Mouse (Mus musculus) lung, postnatal 25 days (tissue): ENCODE data around the gene Gnb2.
A peak's percentile ranks its signal among the peaks of the same experiment; 100 is the strongest.

Experiments used
- DNase-seq: peaks from one replicate; pipeline ENCODE4 v3.0.0; 2022; ENCODE audit warnings: low spot score

Gnb2 gene

GRCm38 (mm10) chr5:137519691-137520550 lies 13.4 kb downstream of the Gnb2 start:
- DNase-seq: no peak

GRCm38 (mm10) chr5:137518436-137518835 lies 14.9 kb downstream of the Gnb2 start, which contains the start of gene Gigyf1:
Gene Gigyf1, plus strand, starts transcription at chr5:137518548.
- no peak for DNase-seq

- DNase-seq: no peak
Measured at GRCm38 (mm10) chr5:137514811-137515210, 18.5 kb downstream of the Gnb2 start.

GRCm38 (mm10) chr5:137513951-137514721 lies 19.2 kb downstream of the Gnb2 start:
- no peak for DNase-seq

GRCm38 (mm10) chr5:137512847-137513794 lies 20.2 kb downstream of the Gnb2 start:
- no peak for DNase-seq

GRCm38 (mm10) chr5:137511706-137512105 lies 21.6 kb downstream of the Gnb2 start:
- no peak for DNase-seq

GRCm38 (mm10) chr5:137510573-137511390 lies 22.5 kb downstream of the Gnb2 start:
- no peak for DNase-seq

GRCm38 (mm10) chr5:137510014-137510501 lies 23.3 kb downstream of the Gnb2 start:
- peak; percentile 67 for DNase-seq

- DNase-seq: peak; percentile 47
Measured at GRCm38 (mm10) chr5:137504041-137504440, 29.3 kb downstream of the Gnb2 start.

GRCm38 (mm10) chr5:137502667-137503110 lies 30.6 kb downstream of the Gnb2 start:
- DNase-seq: peak; percentile 91

DNA sequence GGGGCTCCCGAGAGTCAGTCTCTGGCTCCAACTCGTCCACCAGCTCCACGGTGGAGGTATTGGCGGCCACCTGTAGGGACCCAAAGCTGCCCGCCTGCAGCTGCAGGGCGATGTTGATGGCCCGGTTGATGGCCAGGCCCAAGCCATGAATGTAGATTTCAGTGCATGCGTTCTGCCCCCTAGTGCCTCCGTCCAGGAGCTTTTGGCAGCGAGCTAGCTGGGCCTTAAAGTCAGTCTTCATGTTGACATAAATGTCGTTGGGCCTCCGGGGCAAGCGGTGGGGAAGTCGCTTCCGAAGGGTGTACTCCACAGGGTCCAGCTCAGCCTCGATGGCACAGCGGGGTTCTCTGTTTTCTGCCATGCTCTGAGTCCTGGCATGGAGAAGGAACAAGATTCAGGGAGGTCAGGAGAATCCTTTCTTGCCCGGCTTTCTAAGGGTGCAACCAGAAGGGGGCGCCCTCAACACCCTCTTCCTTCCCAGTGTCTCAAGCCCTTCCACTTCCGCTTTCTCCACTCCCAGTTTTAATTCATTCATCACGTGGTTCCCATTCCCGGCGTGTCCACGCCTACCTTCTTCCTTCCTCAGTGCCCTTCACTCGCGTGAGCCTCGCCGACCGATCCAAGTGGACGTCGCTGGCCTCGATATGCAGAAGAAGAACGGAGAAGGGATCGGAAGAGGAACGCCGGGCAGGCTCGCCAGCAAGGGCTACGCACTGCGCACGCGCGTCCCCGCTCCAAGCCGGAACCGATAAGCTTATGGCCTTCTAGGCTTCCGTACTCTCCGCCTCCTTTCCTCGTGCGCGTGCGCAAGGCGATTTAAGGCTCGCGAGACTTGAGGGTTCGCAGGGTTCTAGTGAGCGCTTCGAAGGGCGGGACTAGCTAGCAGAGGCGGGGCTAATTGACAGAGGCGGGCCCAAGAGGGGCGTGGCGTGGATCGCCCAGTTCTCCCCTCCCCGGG lies 31.3 kb downstream of the Gnb2 start, which contains the start of gene Pop7:
Gene Pop7 (minus strand): TSS at position 810 of the 958 bp plus-strand sequence.
- peak; percentile 100 for DNase-seq

DNA sequence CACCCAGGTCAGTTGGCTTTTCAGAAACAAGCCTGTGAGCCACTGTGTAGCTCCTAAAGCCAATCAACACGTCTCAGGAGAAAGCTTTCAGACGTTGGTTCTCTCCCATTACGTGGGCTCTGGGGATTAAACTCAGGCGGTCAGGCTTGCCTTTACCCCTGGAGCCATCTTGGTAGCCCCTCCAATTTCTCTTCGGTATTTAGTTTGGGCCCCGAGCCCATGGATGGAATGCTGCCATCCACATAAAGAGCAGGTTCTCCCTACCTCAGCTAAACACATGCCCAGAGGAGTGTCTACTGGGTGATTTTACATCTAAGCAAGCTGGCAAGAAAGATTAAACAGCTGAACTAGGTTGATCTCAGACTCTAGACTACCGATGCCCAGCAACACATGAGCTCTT lies 33.1 kb downstream of the Gnb2 start:
- DNase-seq: no peak

GRCm38 (mm10) chr5:137493831-137494230 lies 39.5 kb downstream of the Gnb2 start:
- DNase-seq: no peak

- no peak for DNase-seq
Measured at GRCm38 (mm10) chr5:137491559-137491958, 41.8 kb downstream of the Gnb2 start.

GRCm38 (mm10) chr5:137487616-137488015 lies 45.7 kb downstream of the Gnb2 start:
- DNase-seq: no peak

DNA sequence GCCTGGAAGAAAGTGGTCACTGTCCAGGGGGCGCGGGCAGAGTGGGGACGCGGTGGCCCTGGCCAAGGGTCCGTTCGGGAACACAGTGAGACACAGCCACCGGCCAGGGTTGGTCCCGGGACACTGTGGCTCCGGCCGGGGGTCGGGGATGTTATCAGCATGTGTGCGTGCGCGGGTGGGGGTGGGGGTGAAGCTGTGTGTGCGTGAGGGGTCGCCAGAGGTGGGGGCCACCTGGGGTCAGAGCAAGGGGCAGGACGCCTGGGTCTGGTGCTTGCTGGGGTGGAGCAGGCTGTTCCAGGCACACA lies 47.5 kb downstream of the Gnb2 start:
- no peak for DNase-seq

DNA sequence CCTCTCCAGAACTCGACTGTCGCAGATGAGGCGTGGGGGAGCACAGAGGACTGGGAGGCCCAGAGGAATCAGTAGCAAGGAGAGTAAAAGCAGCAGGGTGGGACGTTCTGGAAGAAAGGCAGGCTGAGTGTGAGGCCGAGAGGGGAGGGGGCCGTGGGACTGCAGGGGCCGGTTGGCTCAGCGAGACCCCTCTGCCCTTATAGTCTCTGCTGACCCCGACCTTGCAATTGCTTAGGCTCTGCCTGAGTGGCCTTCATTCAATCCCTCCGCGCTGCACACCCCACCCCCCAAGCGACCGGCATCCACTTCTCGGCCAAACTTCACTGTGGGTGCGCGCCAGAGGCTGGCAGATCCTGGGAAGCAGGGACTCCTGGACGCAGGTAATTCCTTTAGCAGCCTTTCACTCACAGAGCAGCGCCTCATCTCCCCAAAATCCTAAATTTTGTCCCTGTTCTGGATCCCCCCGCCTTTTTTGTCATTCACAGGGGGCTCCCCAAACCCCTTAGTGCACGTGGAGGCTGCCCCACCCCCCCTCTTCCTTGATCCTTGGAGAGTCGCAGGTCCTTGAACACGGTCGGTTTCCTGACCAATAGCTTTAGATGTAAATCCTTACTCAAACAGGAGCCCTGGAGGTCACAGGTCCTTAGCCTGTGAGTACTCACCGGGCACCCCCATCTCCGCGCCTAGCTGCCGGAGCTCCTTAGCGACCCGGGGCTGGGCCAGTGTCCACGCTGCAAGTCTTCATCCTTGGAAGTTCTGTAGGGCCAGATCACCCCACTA lies 48.0 kb downstream of the Gnb2 start:
- DNase-seq: no peak

DNA sequence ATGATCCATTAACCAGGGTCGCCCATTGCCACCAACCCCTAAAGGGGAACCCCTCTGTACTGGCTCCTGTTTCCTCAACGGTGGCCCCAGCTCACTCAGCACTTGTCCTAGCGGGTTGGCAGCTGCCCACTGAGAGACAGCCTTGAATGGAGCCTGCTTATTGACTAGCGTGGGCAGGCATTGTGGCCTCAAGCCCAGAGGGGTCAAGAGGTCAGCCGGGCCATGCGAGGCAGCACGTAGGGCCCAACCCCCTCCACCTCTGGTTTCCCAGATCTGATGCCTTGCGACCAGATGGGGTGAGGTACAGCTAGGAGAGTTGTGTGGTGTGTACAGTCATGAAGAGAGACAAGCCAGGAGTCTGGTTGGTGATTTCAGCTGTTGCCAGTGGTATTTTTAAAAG lies 51.4 kb downstream of the Gnb2 start:
- no peak for DNase-seq

- peak; percentile 79 for DNase-seq
Measured at GRCm38 (mm10) chr5:137481138-137481537, 52.2 kb downstream of the Gnb2 start.
